Mouse (Mus musculus) lung, adult 2 months (tissue): ENCODE results near the gene Slc35b1.

Experiments used
- CTCF ChIP-seq: fragments of 200-500 bp; IDR thresholded peaks from 2 replicates; pipeline ENCODE4 v1.5.1; 2011; ENCODE audit warnings: mild to moderate bottlenecking, low read length, control low read depth; ENCODE audit not compliant: insufficient read depth
- POLR2A ChIP-seq: fragments of 200-500 bp; IDR thresholded peaks from 2 replicates; pipeline ENCODE4 v1.6.1; 2011; ENCODE audit warnings: low read depth, mild to moderate bottlenecking, control low read depth, low read length, borderline replicate concordance; ENCODE audit errors: extremely low read depth

DNA sequence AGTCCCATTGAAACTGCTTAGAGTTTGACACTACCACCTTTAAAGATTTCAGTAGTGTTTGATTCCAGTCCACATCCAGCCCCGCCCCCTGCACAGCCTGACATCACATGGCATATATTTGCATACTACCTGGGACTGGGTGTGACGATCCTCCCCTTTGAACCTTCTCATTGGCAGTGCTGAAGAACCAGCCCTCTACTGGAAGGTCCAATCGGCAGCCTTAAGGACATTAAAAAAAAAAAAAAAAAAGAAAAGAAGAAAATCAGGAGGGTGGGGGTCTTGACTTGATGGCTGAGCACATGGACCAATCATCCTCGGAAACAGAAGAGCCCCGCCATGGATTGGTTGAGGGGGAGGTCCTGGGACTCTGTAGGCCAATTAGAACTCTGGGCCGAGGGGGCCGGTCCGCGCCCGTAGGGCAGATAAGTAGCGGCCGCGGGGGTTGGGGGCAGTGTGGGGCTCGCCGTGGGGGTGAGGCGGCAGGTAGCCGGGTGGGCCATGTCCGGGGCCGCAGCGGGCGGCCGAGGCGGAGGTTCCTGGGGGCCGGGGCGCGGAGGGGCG, 47.8 kb upstream of the Slc35b1 start, which contains the start of gene Fam117a:
- no peak for TF ChIP-seq CTCF
- peak; percentile 49; the same call in 1 of the 2 replicates for TF ChIP-seq POLR2A
